Mouse (Mus musculus): Measurements from ENCODE around the gene Acsf3.

- TF ChIP-seq POLR2A (IDR thresholded peaks at IDR 0.05; ENCODE audit: extremely low read depth, insufficient read depth, low read length) (no peak), CTCF (IDR thresholded peaks at IDR 0.05; ENCODE audit: low read depth, low read length) (no peak)
These were observed 54.1 kb downstream of the Acsf3 start for GRCm38 (mm10) chr8:122829396-122829795.
